Mouse (Mus musculus) kidney, postnatal 36 days (tissue): ENCODE data around the gene Crebrf.

Experiments
- DNase-seq, 2 experiments: peaks; one replicate each; pipeline ENCODE4 v3.0.0; 2021 to 2022; ENCODE audit warnings: mixed read lengths in 2 of 2

The Crebrf gene

GRCm38 (mm10) chr17:26705463-26706359, 9.7 kb upstream of the Crebrf start:
- DNase-seq, result no peak

GRCm38 (mm10) chr17:26707066-26707465, 8.4 kb upstream of the Crebrf start:
- DNase-seq, result no peak

GRCm38 (mm10) chr17:26708499-26708898, 7.0 kb upstream of the Crebrf start:
- no peak for DNase-seq

- no peak for DNase-seq
Observed at GRCm38 (mm10) chr17:26708993-26709590, 6.4 kb upstream of the Crebrf start.

- no peak for DNase-seq
Observed at GRCm38 (mm10) chr17:26710049-26710448, 5.4 kb upstream of the Crebrf start.

- DNase-seq, result peak; percentile 96 to 97
Observed at GRCm38 (mm10) chr17:26715916-26716717, 667 bp downstream of the Crebrf start.

- DNase-seq, result no peak
Observed at GRCm38 (mm10) chr17:26717868-26718267, 2.4 kb downstream of the Crebrf start.

- DNase-seq, result no peak
Observed at GRCm38 (mm10) chr17:26719405-26719804, 4.0 kb downstream of the Crebrf start.

- no peak for DNase-seq
Observed at GRCm38 (mm10) chr17:26721802-26722201, 6.4 kb downstream of the Crebrf start.

GRCm38 (mm10) chr17:26724790-26725189, 9.3 kb downstream of the Crebrf start:
- DNase-seq, result no peak

- DNase-seq, result no peak
Observed at GRCm38 (mm10) chr17:26726674-26727073, 11.2 kb downstream of the Crebrf start.

- DNase-seq, result no peak
Observed at GRCm38 (mm10) chr17:26727110-26727755, 11.8 kb downstream of the Crebrf start.

GRCm38 (mm10) chr17:26742581-26742980, 27.1 kb downstream of the Crebrf start:
- no peak for DNase-seq

- DNase-seq, result no peak
Observed at GRCm38 (mm10) chr17:26743294-26743693, 27.8 kb downstream of the Crebrf start.

- DNase-seq, result no peak
Observed at GRCm38 (mm10) chr17:26749975-26750374, 34.5 kb downstream of the Crebrf start.

- DNase-seq, result no peak
Observed at GRCm38 (mm10) chr17:26752297-26752696, 36.8 kb downstream of the Crebrf start.

GRCm38 (mm10) chr17:26753476-26753875, 38.0 kb downstream of the Crebrf start:
- peak in 1 of 2 experiments; percentile 19 for DNase-seq

GRCm38 (mm10) chr17:26767100-26767753, 51.8 kb downstream of the Crebrf start:
- DNase-seq, result no peak

- no peak for DNase-seq
Observed at GRCm38 (mm10) chr17:26767754-26768124, 52.3 kb downstream of the Crebrf start.

- DNase-seq, result no peak
Observed at GRCm38 (mm10) chr17:26776211-26776610, 60.8 kb downstream of the Crebrf start.

- no peak for DNase-seq
Observed at GRCm38 (mm10) chr17:26778001-26778400, 62.6 kb downstream of the Crebrf start.

- no peak for DNase-seq
Observed at GRCm38 (mm10) chr17:26778430-26779100, 63.1 kb downstream of the Crebrf start.
